Mouse (Mus musculus) spleen, adult 2 months (tissue): ENCODE results near the gene Tas1r3. TPM values are rescaled to one million over a fixed set of nuclear protein-coding genes. Genes with fewer than 3 reads are reported as not detected.

Experiments used
- DNase-seq, 2 experiments: peaks; one replicate each; pipeline versions ENCODE4 v3.0.0 to v3.0.0-alpha.2; 2012 to 2021; ENCODE audit warnings: low spot score in 2 of 2, low read depth in 1 of 2
- H3K27ac ChIP-seq: fragments of 200-500 bp; 2 replicates; pipeline ENCODE4 v1.5.1; 2012; ENCODE audit warnings: low read length, inconsistent platforms; ENCODE audit not compliant: insufficient read depth
- H3K27me3 ChIP-seq: fragments of 200-500 bp; 2 replicates; pipeline ENCODE4 v1.6.1; 2012; ENCODE audit warnings: mild to moderate bottlenecking, moderate library complexity, low read length, inconsistent platforms; ENCODE audit not compliant: control insufficient read depth, insufficient read depth
- H3K36me3 ChIP-seq: fragments of 200-500 bp; 2 replicates; pipeline ENCODE4 v1.6.1; 2012; ENCODE audit warnings: mild to moderate bottlenecking, low read length, inconsistent platforms; ENCODE audit not compliant: control insufficient read depth, insufficient read depth
- H3K4me1 ChIP-seq: fragments of 200-500 bp; 2 replicates; pipeline ENCODE4 v1.6.1; 2011; ENCODE audit warnings: inconsistent platforms; ENCODE audit not compliant: control insufficient read depth, insufficient read depth, insufficient read length
- H3K4me3 ChIP-seq: fragments of 200-500 bp; 2 replicates; pipeline ENCODE4 v1.5.1; 2011; ENCODE audit warnings: mild to moderate bottlenecking, inconsistent platforms; ENCODE audit not compliant: insufficient read depth, insufficient read length; ENCODE audit errors: extremely low read depth
- CTCF ChIP-seq: fragments of 200-500 bp; IDR thresholded peaks from 2 replicates; pipeline ENCODE4 v1.5.1; 2011; ENCODE audit warnings: mild to moderate bottlenecking, inconsistent platforms; ENCODE audit not compliant: insufficient read depth, insufficient read length, insufficient replicate concordance; ENCODE audit errors: extremely low read depth
- POLR2A ChIP-seq: fragments of 200-500 bp; IDR thresholded peaks from 2 replicates; pipeline ENCODE4 v1.6.1; 2011; ENCODE audit warnings: low read depth, low read length, inconsistent platforms
- WGBS: fragments of 180-500 bp; shearing (Covaris S2); methylation state at CpG from one replicate; pipeline ENCODE4 v1.1.7; 2018; 5-methylcytosine and 5-hydroxymethylcytosine counted together
- polyA plus RNA-seq: library from polyadenylated mRNA; depleted of rRNA; stranded (reverse); fragments of >200 nt; gene quantifications from 2 replicates; pipeline ENCODE4 v1.2.3, GENCODE M21; 2012; rRNA removed

Gene Tas1r3
- polyA plus RNA-seq, 1 experiment, result 1.2 TPM

DNA sequence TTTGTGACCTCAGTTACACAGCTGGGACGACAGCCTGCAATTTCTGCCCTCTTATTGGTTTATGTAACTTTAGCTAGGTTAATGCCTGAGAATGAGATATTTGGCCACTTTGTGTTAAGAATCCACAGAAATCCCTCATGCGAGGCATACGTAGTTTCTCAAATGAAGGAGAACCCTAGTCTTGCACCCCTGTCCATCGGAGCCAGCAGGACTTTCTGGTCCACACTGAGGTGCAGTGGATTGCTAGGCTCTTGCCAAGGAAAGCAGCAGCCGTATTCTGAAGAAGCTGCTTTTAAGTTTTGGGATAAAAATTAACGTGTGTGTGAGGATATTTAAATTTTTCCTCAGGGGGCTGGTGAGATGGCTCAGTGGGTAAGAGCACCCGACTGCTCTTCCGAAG is 32.6 kb downstream of the Tas1r3 start:
- WGBS, result 50% methylated on average over 8 of the region's 8 CpGs
- no peaks in the 10 kb centered on the region for H3K27me3 ChIP-seq
- no peak overlapping the region for H3K4me3 ChIP-seq
- DNase-seq, result no peak
- peak overlapping the region; percentile 16; the same call in 1 of the 2 replicates for H3K27ac ChIP-seq
- H3K4me1 ChIP-seq, result peaks cover 9% of the 10 kb centered on the region; the same call in 1 of the 2 replicates
- no peak for TF ChIP-seq POLR2A
- TF ChIP-seq CTCF, result no peak
- peaks cover 1% of the 10 kb centered on the region; the same call in 1 of the 2 replicates for H3K36me3 ChIP-seq

DNA sequence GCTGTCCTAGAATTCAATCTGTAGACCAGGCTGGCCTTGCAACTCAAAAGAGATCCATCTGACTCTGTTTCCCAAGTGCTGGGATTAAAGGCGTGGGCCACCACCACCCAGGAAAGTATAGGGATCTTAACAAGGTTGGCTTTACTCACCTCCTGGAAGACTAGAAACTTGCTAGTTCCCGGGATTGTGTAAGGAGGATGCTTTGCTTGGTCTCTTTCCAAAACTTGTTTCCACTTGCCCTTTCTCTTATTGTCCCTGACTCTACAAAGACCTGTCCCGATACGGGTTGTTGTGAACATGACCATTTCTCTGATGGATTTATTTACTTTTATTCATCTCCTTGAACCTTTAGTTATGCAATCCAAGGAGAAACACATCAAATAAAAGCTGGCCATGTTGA is 33.3 kb downstream of the Tas1r3 start:
- 92% methylated on average over 4 of the region's 4 CpGs for WGBS
- TF ChIP-seq CTCF (no peak), POLR2A (no peak)
- no peak overlapping the region for H3K4me3 ChIP-seq
- H3K27ac ChIP-seq, result no peak overlapping the region
- H3K36me3 ChIP-seq, result peaks cover 2% of the 10 kb centered on the region
- no peaks in the 10 kb centered on the region for H3K27me3 ChIP-seq
- peaks cover 9% of the 10 kb centered on the region; the same call in 1 of the 2 replicates for H3K4me1 ChIP-seq
- DNase-seq, result no peak

DNA sequence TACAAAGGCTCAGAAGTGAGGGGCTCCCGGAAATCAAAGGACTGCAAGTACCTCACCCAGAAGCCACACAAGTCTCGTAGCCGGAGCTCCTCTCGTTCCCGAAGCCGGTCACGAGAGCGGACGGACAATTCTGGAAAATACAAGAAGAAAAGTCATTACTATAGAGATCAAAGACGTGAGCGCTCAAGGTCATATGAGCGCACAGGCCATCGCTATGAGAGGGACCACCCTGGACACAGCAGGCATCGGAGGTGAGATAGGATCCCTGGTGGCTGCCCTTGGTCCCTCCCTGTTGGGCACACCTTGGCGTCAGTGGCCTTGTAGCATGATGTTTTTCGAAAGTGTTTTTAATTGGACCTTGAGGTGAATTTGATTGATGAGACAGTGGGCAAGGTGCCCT is 39.7 kb downstream of the Tas1r3 start:
- TF ChIP-seq CTCF (no peak), POLR2A (no peak)
- WGBS, result 97% methylated on average over 16 of the region's 16 CpGs
- no peak overlapping the region for H3K27ac ChIP-seq
- H3K36me3 ChIP-seq, result peaks cover 45% of the 10 kb centered on the region
- no peak for DNase-seq
- H3K4me3 ChIP-seq, result no peak overlapping the region
- no peaks in the 10 kb centered on the region for H3K27me3 ChIP-seq
- H3K4me1 ChIP-seq, result no peaks in the 10 kb centered on the region

DNA sequence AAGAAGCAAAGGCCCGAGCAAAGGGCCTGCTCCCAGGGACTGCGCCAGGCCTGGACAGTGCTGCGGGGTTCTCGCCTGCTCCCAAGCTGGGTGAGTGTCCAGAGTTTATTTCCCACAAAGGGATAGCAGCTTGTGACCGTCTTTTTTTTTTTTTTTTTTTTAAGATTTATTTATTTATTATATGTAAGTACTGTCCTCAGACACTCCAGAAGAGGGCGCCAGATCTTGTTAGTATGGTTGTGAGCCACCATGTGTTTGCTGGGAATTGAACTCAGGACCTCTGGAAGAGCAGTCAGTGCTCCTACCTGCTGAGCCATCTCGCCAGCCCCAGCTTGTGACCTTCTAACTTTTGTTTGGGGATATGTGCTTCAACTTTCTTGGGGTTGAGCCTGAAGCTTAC is 42.1 kb downstream of the Tas1r3 start:
- 84% methylated on average over 7 of the region's 7 CpGs for WGBS
- Histone ChIP-seq H3K36me3 (peaks cover 63% of the 10 kb centered on the region), H3K4me1 (no peaks in the 10 kb centered on the region), H3K4me3 (no peak overlapping the region), H3K27ac (no peak overlapping the region), H3K27me3 (no peaks in the 10 kb centered on the region)
- TF ChIP-seq CTCF (no peak), POLR2A (no peak)
- DNase-seq, result no peak

DNA sequence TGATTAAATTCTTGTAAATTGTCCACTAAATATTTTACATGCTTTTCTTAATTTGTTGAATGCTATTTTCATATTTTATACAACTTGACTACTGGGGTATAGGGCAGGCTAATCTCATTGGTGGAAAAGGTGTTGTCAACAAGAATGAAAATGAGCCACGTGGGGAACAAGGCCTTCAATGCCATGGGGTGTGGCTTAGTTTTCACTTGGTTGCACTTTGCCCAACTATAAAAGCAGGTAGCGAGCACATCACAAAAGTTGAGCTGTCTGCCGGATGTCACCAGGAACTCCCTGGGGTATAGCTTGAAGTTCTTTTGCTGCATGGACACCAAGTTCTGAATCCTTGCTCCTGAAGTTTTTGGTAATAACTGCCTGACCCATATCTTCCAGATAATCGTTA is 45.6 kb downstream of the Tas1r3 start:
- Histone ChIP-seq H3K4me3 (no peak overlapping the region), H3K36me3 (peaks cover 57% of the 10 kb centered on the region), H3K27me3 (no peaks in the 10 kb centered on the region), H3K27ac (no peak overlapping the region), H3K4me1 (peaks cover 3% of the 10 kb centered on the region; the same call in 1 of the 2 replicates)
- WGBS, result 86% methylated on average over 4 of the region's 4 CpGs
- no peak for DNase-seq
- no peak for TF ChIP-seq CTCF
- no peak for TF ChIP-seq POLR2A

DNA sequence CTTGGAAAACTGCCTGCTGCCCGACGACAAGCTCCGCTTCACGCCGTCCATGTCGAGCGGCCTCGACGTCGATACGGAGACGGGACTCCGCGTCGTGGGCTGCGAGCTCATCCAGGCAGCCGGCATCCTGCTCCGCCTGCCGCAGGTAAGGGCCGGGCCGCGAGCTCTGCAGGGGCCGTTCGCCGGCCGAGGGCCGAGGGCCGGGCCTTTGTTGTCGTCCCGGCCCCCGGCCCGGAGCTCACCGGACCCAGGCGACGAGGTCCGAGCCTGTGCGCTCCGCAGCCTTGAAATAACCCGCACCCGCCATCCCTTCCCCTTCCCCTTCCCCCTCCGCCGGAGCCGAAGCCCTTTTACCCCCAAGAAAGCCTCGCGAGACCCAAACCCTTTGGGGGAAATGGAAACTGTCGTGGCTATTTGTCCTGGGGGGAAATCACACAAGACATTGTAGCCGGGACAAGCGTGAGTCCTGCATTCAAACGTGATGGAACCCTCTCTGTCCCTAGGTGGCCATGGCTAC is 50.4 kb downstream of the Tas1r3 start:
- no peak for DNase-seq
- no peak for TF ChIP-seq CTCF
- no peak for TF ChIP-seq POLR2A
- Histone ChIP-seq H3K4me3 (peak overlapping the region; percentile 88), H3K27me3 (no peaks in the 10 kb centered on the region), H3K27ac (peak overlapping the region; percentile 86), H3K4me1 (peaks cover 3% of the 10 kb centered on the region; the same call in 1 of the 2 replicates), H3K36me3 (peaks cover 40% of the 10 kb centered on the region)
- WGBS, result under 1% methylated on average over 49 of the region's 49 CpGs

DNA sequence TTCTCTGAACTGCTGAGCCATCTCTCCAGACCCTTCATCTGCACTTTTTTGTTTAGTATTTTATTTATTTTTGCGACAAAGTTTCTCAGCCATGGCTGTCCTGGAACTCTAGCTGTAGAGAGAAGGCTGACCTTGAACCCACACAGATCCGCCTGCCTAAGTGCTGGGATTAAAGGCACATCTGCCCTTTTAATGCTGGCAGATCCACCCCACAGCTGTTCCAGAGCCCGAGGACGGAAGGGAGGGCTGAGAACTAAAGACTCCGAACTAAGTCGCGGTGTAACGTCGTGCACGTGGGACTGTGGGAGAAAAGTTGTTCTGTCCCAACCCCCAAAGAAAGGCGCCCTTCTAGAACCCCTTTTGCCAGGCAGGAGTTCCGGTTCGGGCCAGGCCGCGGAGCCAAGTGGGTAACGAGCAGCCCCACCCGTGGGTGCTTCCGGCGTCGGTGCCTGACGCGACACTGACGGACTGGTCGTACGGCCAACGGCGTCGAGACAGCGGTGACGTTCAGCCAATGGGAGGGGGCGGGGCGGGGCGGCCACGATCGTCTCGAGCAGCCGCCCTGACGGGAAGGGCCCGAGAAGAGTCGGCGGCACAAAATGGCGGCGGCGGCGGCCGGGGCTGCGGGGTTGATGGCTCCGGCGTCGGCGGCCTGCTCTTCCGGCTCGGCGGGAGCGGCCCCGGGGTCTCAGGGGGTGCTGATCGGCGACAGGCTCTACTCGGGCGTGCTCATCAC is 51.1 kb downstream of the Tas1r3 start, which contains the start of gene Ccnl2:
Gene Ccnl2, plus strand, starts transcription at position 561 of the 736 bp plus-strand sequence.
- H3K27me3 ChIP-seq, result no peaks in the 10 kb centered on the region
- peaks cover 3% of the 10 kb centered on the region; the same call in 1 of the 2 replicates for H3K4me1 ChIP-seq
- under 1% methylated on average over 60 of the region's 60 CpGs for WGBS
- TF ChIP-seq CTCF (no peak), POLR2A (peak; percentile 69)
- peak; percentile 90 to 92 for DNase-seq
- peak within 1 kb of the TSS; percentile 91 for H3K27ac ChIP-seq
- H3K36me3 ChIP-seq, result peaks cover 40% of the 10 kb centered on the region
- peak within 1 kb of the TSS; percentile 88 for H3K4me3 ChIP-seq

Other genes starting within 250 kb of the Tas1r3 start
- gene Cdk11b, start 238.5 kb downstream of the Tas1r3 start, polyA plus RNA-seq, result 25.8 and 27.8 TPM in 2 replicates
- gene Gm10563, start 218.0 kb downstream of the Tas1r3 start, polyA plus RNA-seq, result not detected in 2 replicates
- 57.2 and 83.5 TPM in 2 replicates for gene Mmp23, start 210.0 kb downstream of the Tas1r3 start, polyA plus RNA-seq
- 56.8 and 67.4 TPM in 2 replicates for gene Mib2, start 194.2 kb downstream of the Tas1r3 start, polyA plus RNA-seq
- 8.8 and 12.7 TPM in 2 replicates for gene Fndc10, start 169.0 kb downstream of the Tas1r3 start, polyA plus RNA-seq
- 82.4 and 117 TPM in 2 replicates for gene Ssu72, start 158.6 kb downstream of the Tas1r3 start, polyA plus RNA-seq
- gene Tmem240, start 128.6 kb downstream of the Tas1r3 start, polyA plus RNA-seq, result 1.6 and 1.9 TPM in 2 replicates
- 59.9 and 91.6 TPM in 2 replicates for gene Atad3a, start 102.3 kb downstream of the Tas1r3 start, polyA plus RNA-seq
- 21.5 and 24.3 TPM in 2 replicates for gene Vwa1, start 88.7 kb downstream of the Tas1r3 start, polyA plus RNA-seq
- gene Tmem88b, start 77.5 kb downstream of the Tas1r3 start, polyA plus RNA-seq, result 0.06 and 0.16 TPM in 2 replicates
- gene Ankrd65, start 72.9 kb downstream of the Tas1r3 start, polyA plus RNA-seq, result 0.25 and 0.49 TPM in 2 replicates
- 23.3 and 31.4 TPM in 2 replicates for gene Mrpl20, start 60.5 kb downstream of the Tas1r3 start, polyA plus RNA-seq
- 56.2 and 57.9 TPM in 2 replicates for gene Ccnl2, start 50.9 kb downstream of the Tas1r3 start, polyA plus RNA-seq
- gene Aurkaip1, start 32.1 kb downstream of the Tas1r3 start, polyA plus RNA-seq, result 88.7 and 144 TPM in 2 replicates
- 73.6 and 118 TPM in 2 replicates for gene Mxra8, start 23.7 kb downstream of the Tas1r3 start, polyA plus RNA-seq
- gene Dvl1, start 16.0 kb downstream of the Tas1r3 start, polyA plus RNA-seq, result 98.5 and 132 TPM in 2 replicates
- 18.9 and 19.8 TPM in 2 replicates for gene Cptp, start 6.1 kb upstream of the Tas1r3 start, polyA plus RNA-seq
- 31.8 and 36.3 TPM in 2 replicates for gene Ints11, start 6.2 kb upstream of the Tas1r3 start, polyA plus RNA-seq
- gene Pusl1, start 28.4 kb upstream of the Tas1r3 start, polyA plus RNA-seq, result 48.8 and 70.1 TPM in 2 replicates
- 29.1 and 31.9 TPM in 2 replicates for gene Acap3, start 28.5 kb upstream of the Tas1r3 start, polyA plus RNA-seq
- gene Ube2j2, start 80.5 kb upstream of the Tas1r3 start, polyA plus RNA-seq, result 53.6 and 113 TPM in 2 replicates
- 21.6 and 50.1 TPM in 2 replicates for gene C1qtnf12, start 99.0 kb upstream of the Tas1r3 start, polyA plus RNA-seq
- 4.9 and 7.6 TPM in 2 replicates for gene B3galt6, start 129.3 kb upstream of the Tas1r3 start, polyA plus RNA-seq
- gene Sdf4, start 129.5 kb upstream of the Tas1r3 start, polyA plus RNA-seq, result 33.5 and 35.7 TPM in 2 replicates
- 20.7 and 34.3 TPM in 2 replicates for gene Tnfrsf4, start 150.5 kb upstream of the Tas1r3 start, polyA plus RNA-seq
- 29.9 and 38.2 TPM in 2 replicates for gene Tnfrsf18, start 162.8 kb upstream of the Tas1r3 start, polyA plus RNA-seq
- gene Ttll10, start 196.1 kb upstream of the Tas1r3 start, polyA plus RNA-seq, result 0.07 TPM in 1 of 2 replicates, not detected in the other
- 31.5 and 38.4 TPM in 2 replicates for gene 9430015G10Rik, start 246.6 kb upstream of the Tas1r3 start, polyA plus RNA-seq